Mouse (Mus musculus): ENCODE data around the gene Phox2a.

GRCm38 (mm10) chr7:101851689-101852088 is 33.6 kb downstream of the Phox2a start:
- TF ChIP-seq CTCF (IDR thresholded peaks at IDR 0.05; ENCODE audit: low read depth), result no peak
- TF ChIP-seq EP300 (IDR thresholded peaks at IDR 0.05; ENCODE audit: low read depth), result no peak

Measured in liver, postnatal 0 days (tissue).